Mouse (Mus musculus) cerebellum, postnatal 4 days (tissue): ENCODE measurements around the gene Celf6.

Experiments used
- DNase-seq, 2 experiments: peaks; one replicate each; pipeline ENCODE4 v3.0.0; 2022; ENCODE audit warnings: low spot score in 2 of 2, mixed read lengths in 1 of 2

The Celf6 gene

GRCm38 (mm10) chr9:59577844-59578504, at the start of gene Celf6:
TSS of gene Celf6 (plus strand) at chr9:59577917.
- peak; percentile 86 to 95 for DNase-seq

- no peak for DNase-seq
Observed at GRCm38 (mm10) chr9:59528274-59528673, 49.4 kb upstream of the Celf6 start.

- DNase-seq = no peak
Observed at GRCm38 (mm10) chr9:59531645-59532044, 46.1 kb upstream of the Celf6 start.

DNA sequence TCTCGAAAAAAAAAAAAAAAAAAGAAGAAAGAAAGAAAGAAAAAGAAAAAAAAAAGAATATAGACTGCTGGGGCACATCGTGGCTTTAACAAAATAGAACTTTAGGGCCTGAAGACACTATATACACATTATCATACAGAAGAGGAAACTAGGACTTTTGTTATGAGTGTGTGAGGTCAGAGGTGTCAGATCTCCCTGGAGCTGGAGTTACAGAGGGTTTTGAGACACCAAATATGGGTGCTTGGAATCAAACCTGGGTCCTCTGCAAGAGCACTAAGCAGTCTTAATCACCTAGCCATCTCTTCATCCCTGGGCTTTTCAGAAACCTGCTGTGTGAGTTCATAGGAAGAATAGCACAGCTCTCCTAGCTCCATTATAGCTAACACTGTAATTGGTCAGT, 44.3 kb upstream of the Celf6 start:
- DNase-seq = no peak

DNA sequence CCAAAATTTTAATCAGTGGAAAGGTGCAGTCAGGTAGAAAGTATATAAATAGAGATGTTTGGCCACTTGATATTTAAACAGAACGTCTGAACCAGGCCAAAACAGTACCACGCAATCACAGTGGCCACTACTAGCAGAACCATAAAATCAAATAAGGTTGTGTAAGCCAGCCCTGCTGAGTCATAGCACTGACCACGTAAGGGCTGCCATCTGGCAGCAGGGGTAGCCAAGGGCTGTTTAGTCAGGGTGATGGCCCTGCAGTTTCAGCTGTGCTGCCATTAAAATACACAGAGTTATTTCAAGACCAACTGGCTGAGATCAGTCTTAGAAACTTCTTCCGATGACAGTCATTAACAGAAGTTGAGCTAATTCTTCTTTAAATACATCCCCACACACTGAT, 43.8 kb upstream of the Celf6 start:
- DNase-seq = no peak

- no peak for DNase-seq
Observed at GRCm38 (mm10) chr9:59537651-59538050, 40.1 kb upstream of the Celf6 start.

- peak; percentile 52 to 76 for DNase-seq
Observed at GRCm38 (mm10) chr9:59539441-59540137, 38.1 kb upstream of the Celf6 start, which contains the start of the genes Hexa and Tmem202. TSS of gene Hexa (plus strand) at chr9:59539540. TSS of gene Tmem202 (minus strand) at chr9:59539847.

GRCm38 (mm10) chr9:59541617-59542016, 36.1 kb upstream of the Celf6 start:
- DNase-seq = no peak

- no peak for DNase-seq
Observed at GRCm38 (mm10) chr9:59542766-59543324, 34.9 kb upstream of the Celf6 start.

DNA sequence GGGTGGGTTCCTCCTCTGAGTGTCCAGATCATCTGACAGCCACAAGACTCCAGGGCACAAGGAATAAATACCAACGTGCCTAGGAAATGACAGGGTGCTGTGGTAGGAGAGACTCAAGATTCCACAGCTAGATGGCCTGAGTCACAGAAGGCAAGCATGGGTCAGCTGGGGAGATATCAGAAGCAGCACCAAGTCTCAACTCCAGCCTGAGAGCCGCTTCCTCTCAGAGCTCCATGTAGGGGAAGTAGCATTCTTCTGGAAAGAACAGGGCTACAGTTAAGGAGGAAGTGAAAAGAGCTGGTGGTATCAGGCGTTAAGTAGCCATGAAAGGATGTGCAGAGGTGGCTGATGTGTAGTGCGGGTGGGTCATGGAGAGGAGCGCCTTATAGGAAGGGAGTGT, 33.0 kb upstream of the Celf6 start:
- DNase-seq = no peak

- DNase-seq = no peak
Observed at GRCm38 (mm10) chr9:59547869-59548268, 29.8 kb upstream of the Celf6 start.

- no peak for DNase-seq
Observed at GRCm38 (mm10) chr9:59548961-59549487, 28.7 kb upstream of the Celf6 start.

GRCm38 (mm10) chr9:59550077-59550476, 27.6 kb upstream of the Celf6 start:
- DNase-seq = no peak

DNA sequence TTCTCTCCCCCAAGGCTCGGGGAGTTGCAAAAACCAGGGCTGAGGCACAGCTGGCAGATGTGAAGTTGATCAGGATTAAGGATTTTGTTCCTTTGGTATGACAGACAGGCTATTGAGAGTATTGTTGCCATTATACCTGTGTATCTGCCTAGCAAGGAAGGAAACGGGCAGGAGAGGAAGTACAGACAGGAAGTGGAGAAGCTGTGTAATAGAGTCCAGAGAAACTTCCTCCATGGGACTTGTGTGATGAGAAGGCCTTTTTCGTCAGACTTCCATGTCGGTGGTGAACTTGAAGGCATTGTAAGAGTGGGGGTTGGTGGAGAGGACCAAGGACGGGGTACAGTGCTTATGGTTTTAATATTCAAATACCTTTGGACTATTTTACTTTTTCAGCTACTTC, 26.7 kb upstream of the Celf6 start:
- DNase-seq = no peak

DNA sequence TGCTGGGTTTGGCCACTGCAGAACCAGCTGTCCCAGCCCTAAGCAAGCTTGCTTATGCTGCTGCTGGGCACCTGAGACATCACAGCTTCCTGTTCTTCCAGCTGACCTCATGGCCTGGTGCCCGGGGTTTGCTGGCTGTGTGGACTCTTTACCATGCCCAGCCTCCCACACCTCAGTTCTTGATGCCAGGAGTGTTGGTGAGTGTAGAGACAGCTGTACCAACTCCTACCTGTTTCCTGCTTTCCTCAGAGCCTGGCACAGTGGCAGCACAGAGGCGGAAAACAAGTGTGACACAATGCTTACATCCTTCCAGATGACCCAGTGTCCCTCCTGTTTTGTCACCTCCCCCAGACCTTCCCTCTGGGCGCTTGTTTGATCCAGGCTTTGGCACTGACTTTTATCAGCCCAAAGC, 26.1 kb upstream of the Celf6 start:
- no peak for DNase-seq

DNA sequence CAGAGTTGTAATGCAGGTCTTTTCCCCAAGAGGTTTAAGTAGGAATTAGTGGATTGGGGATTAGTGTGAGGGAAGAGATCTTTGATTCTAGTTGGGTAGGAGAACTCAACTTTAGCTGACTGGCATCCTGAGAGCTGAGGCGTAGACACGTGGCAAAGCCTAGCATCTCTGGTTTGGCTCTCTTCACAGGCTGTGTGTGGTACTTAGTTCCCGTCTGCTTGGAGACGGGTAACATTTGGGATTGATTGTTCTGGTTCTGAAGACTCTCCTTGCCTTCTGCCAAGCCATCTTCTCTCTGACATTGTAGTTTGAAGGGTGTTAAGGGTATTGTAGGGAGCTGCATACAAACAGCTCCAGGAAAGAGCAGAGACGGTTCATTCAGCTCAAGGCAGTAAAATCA, 25.1 kb upstream of the Celf6 start:
- DNase-seq = no peak

DNA sequence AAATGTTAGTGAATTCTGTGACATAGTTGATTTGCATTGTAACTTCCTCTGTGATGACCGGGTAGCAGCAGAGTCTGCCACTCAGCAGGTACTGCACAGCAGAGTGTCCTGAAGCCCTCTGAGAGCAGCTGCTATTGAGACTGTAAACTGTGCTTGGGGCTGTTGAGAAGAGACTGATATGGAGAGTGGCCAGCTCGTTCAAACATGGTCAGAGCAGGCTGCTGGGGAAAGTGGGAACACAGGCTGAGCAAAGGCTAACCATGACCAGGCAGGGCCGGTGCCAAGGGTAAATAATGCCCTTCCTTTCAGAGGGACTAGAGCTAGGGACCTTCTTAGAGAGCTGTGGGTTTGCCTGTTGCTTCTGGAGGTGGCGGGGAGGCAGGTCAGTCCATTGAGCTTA, 24.0 kb upstream of the Celf6 start:
- no peak for DNase-seq

- peak in 1 of 2 experiments; percentile 55 for DNase-seq
Observed at GRCm38 (mm10) chr9:59565600-59565999, 12.1 kb upstream of the Celf6 start.

- DNase-seq = peak in 1 of 2 experiments; percentile 54
Observed at GRCm38 (mm10) chr9:59567111-59567510, 10.6 kb upstream of the Celf6 start.

- DNase-seq = no peak
Observed at GRCm38 (mm10) chr9:59571852-59572251, 5.9 kb upstream of the Celf6 start.

DNA sequence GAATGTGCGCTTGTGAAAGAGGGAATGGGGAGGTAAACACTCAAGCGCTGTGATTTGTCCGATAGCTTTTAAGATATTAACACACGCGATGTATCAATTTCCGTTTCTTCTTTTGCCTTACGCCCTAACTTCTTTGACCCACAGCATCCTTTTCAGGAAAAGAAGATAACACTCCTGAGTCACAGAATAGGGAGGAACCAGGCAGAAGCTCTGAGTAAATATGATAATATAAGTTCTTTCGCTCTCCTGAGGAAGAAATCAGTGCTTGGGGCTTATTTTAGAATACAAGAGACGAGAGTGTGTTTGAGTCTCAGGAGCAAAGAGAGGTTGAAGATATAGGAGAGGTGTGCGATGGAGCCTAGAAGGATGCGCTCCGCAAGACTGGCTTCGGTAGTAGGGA, 316 bp upstream of the Celf6 start:
- no peak for DNase-seq

DNA sequence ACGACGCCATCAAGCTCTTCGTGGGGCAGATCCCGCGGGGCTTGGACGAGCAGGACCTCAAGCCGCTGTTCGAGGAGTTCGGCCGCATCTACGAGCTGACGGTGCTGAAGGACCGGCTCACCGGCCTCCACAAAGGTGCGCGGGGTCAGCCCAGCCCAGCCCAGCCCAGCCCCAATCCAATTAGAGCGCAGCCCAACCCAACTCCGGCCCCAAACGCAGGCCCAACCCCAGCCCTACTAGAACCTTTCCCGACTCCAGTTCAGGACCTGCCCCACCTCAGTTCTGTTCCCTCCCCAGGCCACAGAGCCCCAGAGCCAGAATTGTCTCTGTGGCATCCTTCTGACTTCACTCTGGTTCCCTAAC, 769 bp downstream of the Celf6 start:
- no peak for DNase-seq

DNA sequence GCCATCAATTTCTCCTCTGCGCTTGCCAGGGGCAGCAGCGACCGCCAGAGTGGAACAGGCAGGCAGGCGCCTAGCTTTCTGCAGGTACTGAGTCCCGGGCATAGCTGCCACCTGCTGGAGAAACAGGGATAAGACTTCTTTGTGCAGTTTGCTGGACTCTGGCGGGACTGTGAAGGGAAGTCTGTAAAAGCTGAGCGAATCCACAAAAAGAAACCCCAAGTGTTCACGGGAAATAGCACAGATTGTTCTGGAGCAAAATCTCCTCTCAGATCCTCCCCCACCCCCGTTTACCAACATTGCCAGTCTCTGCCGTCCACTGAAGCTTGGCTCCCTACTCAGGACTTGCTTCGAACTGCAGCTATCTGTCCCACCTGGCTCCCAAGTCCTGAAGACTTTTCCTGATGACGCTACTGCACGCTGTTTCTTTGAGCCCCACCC, 7.2 kb downstream of the Celf6 start:
- DNase-seq = peak; percentile 63 to 78
